Mouse (Mus musculus): ENCODE results near the gene Gna12.

GRCm38 (mm10) chr5:140829911-140830294 is 328 bp downstream of the Gna12 start:
- TF ChIP-seq CTCF (IDR thresholded peaks at IDR 0.05; ENCODE audit: insufficient read depth, low read length), result no peak
- no peak for TF ChIP-seq POLR2A (IDR thresholded peaks at IDR 0.05; ENCODE audit: borderline replicate concordance, extremely low read depth, low read depth, low read length)
